Mouse (Mus musculus): ENCODE results near the gene 2210016F16Rik.

The 2210016F16Rik gene

DNA sequence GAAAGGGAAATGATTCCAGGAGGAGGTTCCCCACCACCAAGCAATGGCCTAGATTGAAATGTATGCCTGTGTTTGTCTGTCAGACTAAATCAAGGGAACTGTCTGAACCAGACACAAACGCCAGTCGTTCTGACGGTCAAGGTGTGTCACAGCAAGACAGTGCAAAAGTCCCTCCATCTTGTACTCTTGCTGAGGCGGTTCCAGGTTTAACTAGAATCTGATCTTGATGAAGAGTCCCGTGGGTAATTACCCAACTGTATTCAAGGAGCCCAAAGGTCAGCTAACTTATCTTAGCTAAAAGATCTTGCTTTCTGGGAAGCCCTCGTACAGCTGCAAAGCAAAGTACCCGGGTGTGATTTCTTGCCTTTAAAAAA lies 509 bp upstream of the 2210016F16Rik start:
- intact Hi-C loops (cut with DNase I) = loop anchor here (10.0 kb wide), 2 partner anchors 231 to 371 kb away; partner anchors contain the start of gene Idnk

DNA sequence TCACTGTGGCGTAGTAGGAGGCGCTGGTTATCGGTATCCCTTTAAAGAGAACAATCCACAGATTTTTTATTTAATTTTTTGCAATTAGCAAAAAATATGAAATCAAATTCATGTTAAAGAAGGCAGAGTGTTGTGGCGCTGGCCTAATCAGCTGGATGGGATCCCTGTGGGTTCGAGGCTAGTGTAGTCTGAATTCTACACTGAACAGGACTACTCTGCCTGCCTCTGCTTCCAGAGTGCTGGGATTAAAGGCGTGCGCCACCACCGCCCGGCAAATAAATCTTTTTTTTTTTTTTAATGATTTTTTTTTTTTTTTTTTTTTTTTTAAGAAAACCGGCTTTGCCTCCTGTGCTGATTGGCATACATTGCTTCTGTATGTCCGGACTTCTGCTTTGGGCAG lies 654 bp downstream of the 2210016F16Rik start:
- intact Hi-C loops (cut with DNase I) = loop anchor here (10.0 kb wide), 2 partner anchors 230 to 370 kb away; partner anchors contain the start of gene Idnk

DNA sequence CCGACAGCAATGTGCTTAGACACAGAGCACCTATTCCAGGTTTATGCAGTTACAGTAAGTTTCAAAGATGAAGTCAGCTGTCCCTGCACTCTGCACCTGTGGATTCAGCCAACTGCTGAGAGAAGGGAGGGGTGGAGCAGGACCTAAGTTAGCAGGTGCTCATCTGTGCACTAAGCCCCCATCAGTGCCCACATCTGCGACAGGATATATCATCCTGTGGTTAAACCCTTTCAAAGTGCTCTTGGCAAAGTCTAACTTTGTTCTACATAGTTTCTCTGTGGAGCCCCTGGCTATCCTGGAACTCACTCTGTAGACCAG lies 11.9 kb downstream of the 2210016F16Rik start:
- intact Hi-C loops (cut with DNase I) = no loop called here

DNA sequence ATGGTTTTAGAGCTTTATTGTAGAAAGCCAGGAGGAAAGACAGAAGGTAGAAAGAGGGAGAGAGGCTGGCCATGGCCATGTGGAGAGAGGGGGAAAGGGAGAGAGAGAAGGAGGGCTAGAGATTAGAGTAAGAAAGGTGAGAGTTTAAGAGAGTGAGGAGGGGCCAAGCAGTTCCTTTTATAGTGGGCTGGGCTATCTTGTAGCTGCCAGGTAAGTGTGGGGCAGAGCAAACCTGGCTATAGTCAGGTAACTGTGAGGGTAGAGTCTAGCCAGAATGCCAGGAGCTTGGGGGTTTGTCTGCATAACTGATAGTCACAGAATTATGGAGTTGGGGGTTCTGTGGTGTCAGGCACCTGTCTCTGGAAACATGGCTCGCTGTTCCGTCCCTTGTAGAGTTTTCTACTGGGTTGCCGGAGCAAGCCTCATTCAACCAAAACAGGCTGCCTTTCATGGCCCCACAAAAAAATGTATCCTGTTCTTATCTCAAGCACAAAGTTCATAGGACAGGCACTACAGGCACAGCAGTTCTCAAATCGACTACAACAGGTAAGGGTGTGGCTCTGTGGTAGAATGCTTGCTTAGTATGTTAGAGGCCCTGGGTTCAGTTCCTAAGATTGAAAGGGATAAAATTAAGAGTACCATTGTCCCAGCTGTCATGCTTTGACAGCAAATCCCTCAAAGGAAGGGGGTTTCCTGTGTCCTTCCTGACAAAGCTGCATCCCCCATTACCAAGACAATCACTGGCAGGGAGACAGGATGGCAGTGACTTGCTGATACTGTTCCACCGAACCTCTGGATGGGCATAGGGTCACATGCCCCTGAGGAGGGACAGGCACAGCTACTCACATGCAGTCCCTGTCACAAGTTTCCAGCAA lies 12.5 kb downstream of the 2210016F16Rik start:
- intact Hi-C loops (cut with DNase I) = no loop called here

DNA sequence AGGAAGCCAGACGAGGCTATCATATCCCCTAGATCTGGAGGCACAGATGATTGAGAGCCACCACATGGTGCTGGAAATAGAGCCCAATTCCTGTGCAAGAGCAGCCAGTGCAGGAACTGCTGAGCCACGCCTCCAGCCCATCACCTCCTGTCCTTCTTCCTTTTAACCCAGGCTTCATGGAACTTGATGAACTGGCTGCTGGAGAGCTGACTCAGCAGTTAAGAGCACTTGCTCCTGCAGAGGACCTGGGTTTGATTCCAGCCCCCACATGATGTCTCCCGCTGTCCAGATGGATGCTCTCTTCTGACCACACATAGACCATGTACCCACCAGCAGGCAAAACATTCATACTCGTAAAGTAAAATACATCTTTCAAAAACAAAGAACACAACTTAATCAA lies 16.2 kb downstream of the 2210016F16Rik start:
- intact Hi-C loops (cut with DNase I) = loop anchor here (5.0 kb wide), 1 partner anchor 37 kb away; no protein-coding TSS in a partner anchor

DNA sequence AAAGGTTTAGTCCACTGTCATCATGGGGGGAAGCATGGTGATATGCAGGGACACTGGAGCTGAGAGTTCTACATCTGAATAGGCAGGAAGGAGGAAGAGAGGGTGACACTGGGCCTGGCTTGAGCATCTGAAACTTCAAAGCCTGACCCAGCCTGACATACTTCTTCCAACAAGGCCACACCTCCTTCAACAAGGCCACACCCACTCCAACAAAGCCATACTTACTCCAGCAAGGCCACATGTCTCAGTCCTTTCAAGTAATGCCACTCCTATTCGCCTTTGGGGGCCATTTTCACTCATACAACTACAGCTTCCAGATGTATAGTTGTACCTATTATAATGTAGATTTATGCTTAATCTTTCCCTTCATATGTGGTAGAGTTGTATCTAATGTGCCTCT lies 17.4 kb downstream of the 2210016F16Rik start:
- intact Hi-C loops (cut with DNase I) = loop anchor here (5.0 kb wide), 1 partner anchor 35 kb away; no protein-coding TSS in a partner anchor

DNA sequence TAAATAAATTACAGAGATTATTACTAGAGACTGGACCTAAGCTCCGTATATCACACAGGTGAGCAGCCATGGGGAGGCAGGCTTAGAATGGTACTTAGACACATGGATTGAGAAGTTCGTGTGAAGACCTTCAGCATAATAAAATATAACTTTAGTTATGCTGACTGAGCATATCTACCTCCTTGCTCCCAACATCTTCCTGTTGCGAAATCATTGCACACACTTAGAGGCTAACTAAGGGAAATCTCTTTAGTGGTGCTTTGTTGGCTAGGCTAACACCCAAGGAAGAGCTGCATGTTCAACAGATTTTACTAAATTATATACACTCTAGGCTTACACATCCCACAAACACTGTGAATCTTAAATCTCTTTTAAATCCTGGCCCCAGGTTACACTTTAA lies 18.7 kb downstream of the 2210016F16Rik start:
- intact Hi-C loops (cut with DNase I) = loop anchor here (5.0 kb wide), 1 partner anchor 34 kb away; no protein-coding TSS in a partner anchor

DNA sequence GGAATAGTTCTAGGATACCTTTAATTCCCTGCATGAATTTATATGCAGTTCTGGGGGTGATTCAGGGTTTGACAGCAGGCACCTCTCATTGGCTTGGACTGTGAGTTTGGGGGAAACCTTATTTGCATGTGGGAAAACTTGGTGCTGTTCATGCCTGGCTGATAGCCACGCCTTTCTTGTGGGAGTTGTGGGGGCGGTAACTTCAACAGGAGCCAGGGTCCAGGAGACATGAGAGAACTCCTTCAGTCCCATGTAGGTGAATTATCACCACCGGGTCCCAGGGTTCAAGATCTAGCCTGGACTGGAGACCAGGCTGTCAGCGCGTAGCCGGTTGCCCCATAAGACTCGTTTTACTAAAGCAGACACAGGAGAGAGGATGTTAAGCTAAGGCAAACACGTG lies 19.8 kb downstream of the 2210016F16Rik start:
- intact Hi-C loops (cut with DNase I) = loop anchor here (5.0 kb wide), 1 partner anchor 33 kb away; no protein-coding TSS in a partner anchor

DNA sequence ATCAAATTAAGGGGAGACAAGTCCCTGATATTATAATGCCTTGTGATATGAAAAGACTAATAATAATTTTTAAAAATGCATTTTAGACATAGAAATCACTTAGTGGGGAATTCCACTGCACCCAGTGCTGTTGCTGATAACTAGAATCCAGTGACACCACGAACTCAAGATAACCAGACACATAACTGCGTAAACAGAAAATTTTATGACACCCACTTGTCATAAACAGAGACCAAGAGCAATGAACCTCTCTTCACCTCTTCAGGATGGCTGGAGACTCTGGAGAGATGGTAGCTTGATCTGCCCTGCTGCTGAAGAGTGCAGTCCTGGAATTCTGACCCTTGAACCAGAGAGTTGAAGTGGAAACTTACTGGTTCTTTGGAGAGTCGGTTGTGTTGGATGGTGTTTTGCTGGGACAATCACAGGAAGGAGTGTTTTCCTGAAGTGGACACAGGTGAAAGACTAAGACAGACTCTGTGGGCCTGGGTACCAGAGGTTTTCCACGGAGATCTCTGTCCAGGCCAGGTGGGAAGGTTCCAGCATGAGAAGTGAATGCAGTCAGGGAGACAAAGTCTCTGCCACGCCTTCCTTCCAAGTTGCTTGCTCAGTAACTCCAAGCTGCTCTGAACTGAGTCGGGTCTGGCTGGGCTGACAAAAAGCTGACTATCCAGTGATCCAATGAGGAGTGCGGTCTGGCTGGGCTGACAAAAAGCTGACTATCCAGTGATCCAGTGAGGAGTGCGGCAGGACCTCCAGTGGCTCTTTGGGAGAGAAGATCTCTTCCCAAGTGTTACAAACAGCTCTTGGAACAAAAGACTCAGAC lies 20.5 kb downstream of the 2210016F16Rik start:
- intact Hi-C loops (cut with DNase I) = loop anchor here (5.0 kb wide), 1 partner anchor 32 kb away; no protein-coding TSS in a partner anchor

DNA sequence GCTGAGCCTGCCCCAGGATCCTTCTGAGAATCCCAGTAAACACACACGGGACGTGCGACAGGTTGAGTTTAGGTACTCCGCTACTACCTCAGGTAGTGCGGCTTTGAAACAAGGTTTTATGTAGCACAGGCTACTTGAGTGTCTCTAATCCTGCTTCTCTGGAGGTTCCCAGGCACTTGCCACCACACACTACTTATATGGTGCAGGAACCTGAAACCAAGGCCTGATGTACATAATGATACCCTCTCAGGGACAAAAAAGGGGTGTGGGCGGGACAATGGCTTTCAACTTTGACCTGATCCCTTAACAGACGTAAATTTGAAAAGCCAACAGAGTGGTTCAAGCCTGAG lies 25.7 kb downstream of the 2210016F16Rik start:
- intact Hi-C loops (cut with DNase I) = no loop called here

DNA sequence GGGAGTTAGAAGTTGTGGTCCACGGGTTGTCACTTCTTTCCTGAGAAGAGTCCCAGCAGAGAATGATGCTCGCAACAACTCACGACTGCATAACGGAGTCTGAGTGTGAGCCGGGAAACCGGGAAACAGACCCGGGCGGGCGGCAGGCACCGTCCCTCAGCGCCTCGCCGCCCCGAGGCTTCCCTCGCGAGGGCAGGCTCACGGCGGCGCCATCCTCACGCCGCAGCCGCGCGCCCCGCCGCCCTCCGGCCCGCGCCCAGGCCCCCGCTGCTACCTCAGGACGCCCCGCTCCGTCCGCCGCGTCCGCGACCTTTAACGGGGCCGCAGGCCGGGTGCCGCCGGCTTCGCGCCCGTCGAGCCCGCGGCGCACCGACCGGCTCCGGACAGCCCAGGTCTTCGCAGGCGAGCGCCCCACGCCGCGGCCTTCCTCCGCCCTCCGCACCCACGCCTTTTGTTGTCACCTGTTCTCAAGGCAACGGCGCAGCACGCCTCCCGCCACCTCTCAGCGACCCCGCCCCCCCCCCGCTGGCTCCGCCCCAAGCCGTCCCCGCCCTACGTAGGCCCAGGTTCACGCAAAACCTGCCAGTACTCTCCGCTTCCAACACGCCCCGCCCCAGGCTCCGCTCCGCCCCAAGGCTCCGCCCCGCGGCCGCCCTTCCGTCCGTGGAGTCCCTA lies 26.3 kb downstream of the 2210016F16Rik start, which contains the start of gene Kif27:
Kif27 (minus strand) TSS at position 494 of the 675 bp plus-strand sequence.
- intact Hi-C loops (cut with DNase I) = no loop called here

DNA sequence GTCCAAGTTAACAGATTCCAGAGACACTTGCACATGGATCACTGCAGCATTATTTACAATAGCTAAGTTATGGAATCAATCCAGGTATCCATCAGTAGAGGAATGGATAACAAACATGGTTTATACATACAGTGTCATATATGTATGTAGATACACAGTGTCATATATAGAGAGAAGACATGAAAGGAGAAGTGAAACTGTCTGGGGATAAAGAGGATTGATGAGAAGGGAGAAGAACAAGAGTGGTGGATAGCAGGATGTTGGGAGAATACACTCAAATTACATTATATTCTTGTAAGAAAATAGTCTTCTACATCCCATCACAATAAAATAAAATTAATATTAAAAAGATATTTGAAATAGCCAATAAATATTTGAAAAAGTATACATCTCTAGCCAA lies 32.0 kb downstream of the 2210016F16Rik start:
- intact Hi-C loops (cut with DNase I) = no loop called here

DNA sequence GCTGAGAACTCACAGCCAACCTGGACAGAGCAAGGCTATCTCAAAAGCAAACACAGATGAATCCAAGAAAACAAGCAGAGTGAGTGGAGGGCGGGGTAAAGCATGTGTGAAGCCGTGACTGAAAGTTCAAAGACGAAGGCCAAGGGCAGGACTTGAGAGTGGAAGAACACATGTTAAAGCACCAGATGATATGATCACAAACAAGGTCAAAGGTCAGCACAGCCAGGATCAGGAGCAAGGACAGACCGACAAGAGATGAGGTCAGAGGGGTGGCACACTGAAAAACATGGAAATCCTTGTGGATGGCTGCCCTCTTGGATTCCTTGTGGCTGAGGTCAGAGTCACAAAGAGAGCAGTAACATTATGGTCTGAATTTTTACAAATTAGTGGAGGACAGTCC lies 34.4 kb downstream of the 2210016F16Rik start:
- intact Hi-C loops (cut with DNase I) = no loop called here

DNA sequence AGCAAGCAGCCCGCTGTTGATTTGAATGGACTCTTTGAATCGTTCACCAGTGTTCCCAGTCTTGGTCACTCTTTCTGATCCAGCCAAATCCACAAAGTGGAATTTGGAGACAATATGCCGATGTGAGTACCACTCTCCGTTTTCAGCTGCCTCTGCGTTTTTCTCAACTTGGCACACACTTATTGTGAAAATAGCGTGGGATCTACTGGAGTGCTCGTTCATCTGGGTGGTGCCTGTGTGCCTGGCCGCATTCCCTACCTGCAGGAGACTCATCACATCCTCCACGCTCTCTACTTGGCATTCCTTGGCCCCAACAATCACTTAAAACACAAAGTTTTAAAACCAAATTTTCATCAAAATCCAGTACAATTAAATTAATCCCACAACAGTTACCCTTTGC lies 40.5 kb downstream of the 2210016F16Rik start:
- intact Hi-C loops (cut with DNase I) = no loop called here

DNA sequence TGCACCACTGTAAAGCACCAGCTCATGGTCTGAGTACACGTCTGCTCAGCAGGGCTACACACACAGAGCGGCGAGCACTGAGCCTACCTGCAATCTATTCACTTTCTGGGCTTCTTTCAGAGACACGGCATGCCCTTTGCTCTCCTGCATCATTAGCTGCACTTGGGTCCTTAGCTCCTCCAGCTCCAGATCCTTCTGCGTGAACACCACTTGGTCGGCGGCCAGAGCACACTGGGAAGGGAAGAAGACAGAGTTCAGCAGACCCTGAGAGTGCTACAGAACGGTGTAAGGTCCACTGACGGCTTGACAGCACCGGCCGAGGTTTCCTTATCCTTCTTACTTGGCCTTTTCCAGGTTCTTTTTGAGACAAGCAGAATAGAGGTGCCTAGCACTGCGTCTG lies 47.6 kb downstream of the 2210016F16Rik start:
- intact Hi-C loops (cut with DNase I) = no loop called here

DNA sequence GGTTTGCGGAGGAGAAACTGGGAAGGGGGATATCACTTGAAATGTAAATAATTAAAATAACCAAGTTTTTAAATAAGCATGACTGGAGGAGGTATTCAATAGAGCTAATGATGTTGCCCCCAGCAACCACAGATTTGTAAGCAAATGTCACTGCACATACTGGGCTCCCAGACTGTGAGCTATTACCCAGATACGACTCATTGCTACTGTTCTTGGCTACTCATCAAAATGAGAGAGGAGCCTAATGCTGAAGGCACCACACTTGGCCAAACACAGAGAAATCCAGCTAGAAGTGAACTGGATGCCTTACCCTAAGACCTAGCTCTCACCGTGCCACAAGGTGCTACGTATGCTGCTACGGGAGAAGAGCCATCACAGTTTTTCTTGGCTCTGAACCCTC lies 50.9 kb downstream of the 2210016F16Rik start:
- intact Hi-C loops (cut with DNase I) = loop anchor here (5.0 kb wide), 1 partner anchor 33 kb away; no protein-coding TSS in a partner anchor

Small RNA genes lying within 50 kb of the gene (microRNA-seq; reads per million reads assigned to microRNA genes)
- 306 to 564 reads per million in 2 experiments for gene Mir7-1

Measured in adrenal gland (tissue).